Mouse (Mus musculus): ENCODE results near the gene Ubl4b.

GRCm38 (mm10) chr3:107582130-107582874 is 27.4 kb upstream of the Ubl4b start:
- TF ChIP-seq CTCF (IDR thresholded peaks at IDR 0.05; ENCODE audit: low read depth, low read length), result no peak
- TF ChIP-seq TAL1 (conservative IDR thresholded peaks at IDR 0.05; ENCODE audit: low read depth, low read length), result no peak
